Mouse (Mus musculus) NIH3T3 (cell line): ENCODE measurements at regions not wholly inside any gene's neighbourhood (a gene's known extent, or its start where the extent isn't known, plus 50 kb on each side); places are given as distances from the start of the nearest gene placed in this dataset.
A peak's percentile ranks its signal among the peaks of the same experiment; 100 is the strongest.

Experiments
- DNase-seq: peaks from one replicate; pipeline ENCODE4 v3.0.0-alpha.2; 2012; ENCODE audit warnings: low read depth

- no peak for DNase-seq
Measured at GRCm38 (mm10) chr7:66491501-66491900, 64.2 kb upstream of the Aldh1a3 start.

- no peak for DNase-seq
Measured at GRCm38 (mm10) chr7:66490073-66490472, 62.8 kb upstream of the Aldh1a3 start.

DNA sequence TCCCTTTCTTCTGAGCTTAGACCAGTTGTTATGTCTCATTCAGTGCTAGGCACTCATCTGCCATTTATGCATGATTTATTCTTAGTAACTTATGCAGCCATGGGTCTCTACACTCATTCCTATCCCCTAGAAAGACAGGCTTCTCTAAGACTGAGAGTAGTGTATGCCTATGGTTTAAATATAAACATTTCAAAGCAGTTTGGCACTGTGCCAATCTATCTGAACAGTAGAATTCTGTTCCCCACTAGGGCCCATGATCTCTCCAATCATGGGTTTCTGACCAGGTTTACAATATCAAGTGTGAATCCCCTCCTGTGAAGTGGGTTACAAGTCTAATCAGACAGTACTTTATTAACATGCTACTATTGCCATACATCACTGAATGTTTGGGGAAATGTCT lies 60.4 kb upstream of the Aldh1a3 start:
- DNase-seq: peak; percentile 9

DNA sequence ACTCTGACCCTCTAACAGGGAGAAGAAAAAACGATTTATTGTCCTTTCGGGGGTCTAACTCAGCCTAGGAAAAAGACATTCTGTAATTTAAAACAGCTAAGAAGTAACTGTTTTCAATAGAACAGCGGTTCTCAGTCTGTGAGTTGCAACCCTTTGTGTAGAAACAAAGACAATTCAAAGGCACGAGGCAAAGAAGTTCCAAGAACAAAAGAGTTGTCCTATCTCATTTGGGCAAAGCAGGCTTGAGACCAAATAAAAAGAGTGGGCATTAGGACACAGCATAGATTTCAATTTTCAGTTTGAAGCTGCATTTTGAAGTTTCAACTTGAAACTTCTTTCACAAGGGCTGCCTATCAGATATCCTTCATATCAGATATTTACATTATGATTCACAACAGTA lies 53.1 kb upstream of the Aldh1a3 start:
- no peak for DNase-seq

- DNase-seq: no peak
Measured at GRCm38 (mm10) chr7:66479321-66479720, 52.0 kb upstream of the Aldh1a3 start.

- no peak for DNase-seq
Measured at GRCm38 (mm10) chr7:66478106-66478505, 50.8 kb upstream of the Aldh1a3 start.

- peak; percentile 28 for DNase-seq
Measured at GRCm38 (mm10) chr7:66477475-66477874, 50.2 kb upstream of the Aldh1a3 start.
